Comparison of ENCODE assay signal across 14 mouse cellular contexts in the genomic region with DNA sequence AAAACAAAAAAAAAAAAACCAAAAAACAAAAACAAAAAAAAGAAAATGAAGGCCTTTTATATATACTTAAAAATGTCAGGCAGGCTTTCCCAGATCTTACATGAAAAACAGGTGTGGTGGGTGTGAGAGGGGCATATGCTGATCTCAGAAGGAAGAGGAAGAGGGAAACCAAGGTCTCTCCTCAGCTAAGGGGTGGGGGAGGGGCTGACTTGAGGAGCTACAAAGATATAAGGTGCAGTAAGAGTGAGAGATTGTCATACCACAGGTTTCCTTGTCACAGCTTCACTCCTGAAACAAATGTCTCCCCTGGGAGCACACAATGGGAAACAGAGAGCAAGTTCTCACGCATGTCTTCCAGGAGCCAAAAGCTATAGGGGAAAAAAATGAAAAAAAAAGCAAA.
"Had no signal": no experiment of that assay in that cellular context is flagged by ENCODE, and none has a peak within 500 bp of the region (broad histone marks: within the 10 kb centered on the region; RNA-seq: fewer than 3 reads in every experiment).

No protein-coding gene starts in this region.

- H3K9me3 ChIP-seq: neural tube, embryonic 12.5 days; neural tube, embryonic 13.5 days; neural tube, embryonic 15.5 days; stomach, embryonic 15.5 days had no signal

- H3K9ac ChIP-seq: neural tube, embryonic 12.5 days; neural tube, embryonic 13.5 days; neural tube, embryonic 15.5 days; stomach, embryonic 15.5 days had no signal

- H3K36me3 ChIP-seq: neural tube, embryonic 12.5 days; neural tube, embryonic 13.5 days; neural tube, embryonic 15.5 days; stomach, embryonic 15.5 days had no signal

- H3K4me1 ChIP-seq: neural tube, embryonic 12.5 days; neural tube, embryonic 13.5 days had no signal

- H3K27me3 ChIP-seq: neural tube, embryonic 12.5 days; neural tube, embryonic 13.5 days; neural tube, embryonic 15.5 days; stomach, embryonic 15.5 days had no signal

- H3K27ac ChIP-seq: neural tube, embryonic 12.5 days; neural tube, embryonic 13.5 days; neural tube, embryonic 15.5 days; stomach, embryonic 15.5 days; stomach, postnatal 0 days had no signal

- H3K4me3 ChIP-seq: neural tube, embryonic 12.5 days; neural tube, embryonic 13.5 days; neural tube, embryonic 15.5 days; stomach, embryonic 15.5 days had no signal

- H3K4me2 ChIP-seq: neural tube, embryonic 12.5 days; neural tube, embryonic 13.5 days; neural tube, embryonic 15.5 days; stomach, embryonic 15.5 days had no signal

- DNase-seq: retina, postnatal 1 day; right cerebral cortex, adult 18-20 months; right cerebral cortex, postnatal 14 days; right cerebral cortex, postnatal 25 days; right cerebral cortex, postnatal 4 days; spleen, adult 18-20 months; thymus, adult 18-20 months; thymus, postnatal 14 days; thymus, postnatal 25 days had no signal
